Mouse (Mus musculus) limb, embryonic 12.5 days (tissue): ENCODE measurements at regions not wholly inside any gene's neighbourhood (a gene's known extent, or its start where the extent isn't known, plus 50 kb on each side); places are given as distances from the start of the nearest gene placed in this dataset.

ENCODE experiments used
- ATAC-seq: fragments of 200-750 bp; cut with Nextera tagmentation; 2 replicates; pipeline ENCODE4 v1.8.0; 2017; ENCODE audit warnings: low read depth, moderate TSS enrichment; ENCODE audit not compliant: insufficient number of reproducible peaks, insufficient read depth, low FRiP score, low TSS enrichment
- H3K27ac ChIP-seq: fragments of 300-500 bp; sonication (generic); 2 replicates; pipeline ENCODE4 v1.5.1; 2016; ENCODE audit warnings: mild to moderate bottlenecking, moderate library complexity
- H3K27me3 ChIP-seq: fragments of 300-500 bp; sonication (generic); 2 replicates; pipeline ENCODE4 v1.6.1; 2016; ENCODE audit warnings: mild to moderate bottlenecking, moderate library complexity
- H3K36me3 ChIP-seq: fragments of 300-500 bp; sonication (generic); 2 replicates; pipeline ENCODE4 v1.6.1; 2016; ENCODE audit warnings: mild to moderate bottlenecking, moderate library complexity
- H3K4me1 ChIP-seq: fragments of 300-500 bp; sonication (generic); replicated peaks from 2 replicates; pipeline ENCODE4 v1.6.1; 2016
- H3K4me2 ChIP-seq: fragments of 300-500 bp; sonication (generic); 2 replicates; pipeline ENCODE4 v1.6.1; 2016; ENCODE audit warnings: mild to moderate bottlenecking, moderate library complexity
- H3K4me3 ChIP-seq: fragments of 300-500 bp; sonication (generic); replicated peaks from 2 replicates; pipeline ENCODE4 v1.5.1; 2016; ENCODE audit warnings: mild to moderate bottlenecking
- H3K9ac ChIP-seq: fragments of 300-500 bp; sonication (generic); replicated peaks from 2 replicates; pipeline ENCODE4 v1.6.1; 2016; ENCODE audit warnings: mild to moderate bottlenecking, moderate library complexity
- H3K9me3 ChIP-seq: fragments of 300-500 bp; sonication (generic); 2 replicates; pipeline ENCODE4 v1.6.1; 2016; ENCODE audit warnings: mild to moderate bottlenecking, moderate library complexity
- WGBS: fragments of 180-500 bp; shearing (Covaris S2); methylation state at CpG from one replicate; pipeline ENCODE4 v1.1.7; 2016; 5-methylcytosine and 5-hydroxymethylcytosine counted together

- H3K9me3 ChIP-seq = no peaks in the 10 kb centered on the region
- H3K27ac ChIP-seq = no peak overlapping the region
- 84% methylated on average over 6 of the region's 6 CpGs for WGBS
- no peak overlapping the region for H3K4me3 ChIP-seq
- H3K27me3 ChIP-seq = no peaks in the 10 kb centered on the region
- peaks cover 16% of the 10 kb centered on the region for H3K4me1 ChIP-seq
- H3K4me2 ChIP-seq = no peak overlapping the region
- H3K9ac ChIP-seq = no peak overlapping the region
- ATAC-seq = no peak
- no peaks in the 10 kb centered on the region for H3K36me3 ChIP-seq
Measured at GRCm38 (mm10) chr6:93392402-93392801, 449.1 kb upstream of the Adamts9 start.

- Histone ChIP-seq H3K27me3 (no peaks in the 10 kb centered on the region), H3K4me1 (peaks cover 13% of the 10 kb centered on the region), H3K9ac (no peak overlapping the region), H3K27ac (no peak overlapping the region), H3K4me3 (no peak overlapping the region), H3K36me3 (no peaks in the 10 kb centered on the region), H3K4me2 (no peak overlapping the region), H3K9me3 (no peaks in the 10 kb centered on the region)
- no peak for ATAC-seq
- WGBS = 33% methylated on average over 5 of the region's 5 CpGs
Measured at GRCm38 (mm10) chr6:93391166-93391565, 447.9 kb upstream of the Adamts9 start.

- no peaks in the 10 kb centered on the region for H3K27me3 ChIP-seq
- no peaks in the 10 kb centered on the region; the same call in 1 of the 2 replicates for H3K4me1 ChIP-seq
- H3K4me2 ChIP-seq = no peak overlapping the region
- no peak overlapping the region for H3K9ac ChIP-seq
- H3K36me3 ChIP-seq = no peaks in the 10 kb centered on the region
- WGBS = 87% methylated on average over 6 of the region's 6 CpGs
- no peak overlapping the region for H3K27ac ChIP-seq
- H3K4me3 ChIP-seq = no peak overlapping the region
- no peak for ATAC-seq
- H3K9me3 ChIP-seq = no peaks in the 10 kb centered on the region
Measured at GRCm38 (mm10) chr6:93371341-93371740, 428.0 kb upstream of the Adamts9 start.

- ATAC-seq = no peak
- WGBS = 66% methylated on average over 4 of the region's 4 CpGs
- no peaks in the 10 kb centered on the region for H3K4me1 ChIP-seq
Measured at GRCm38 (mm10) chr6:93363846-93364245, 420.6 kb upstream of the Adamts9 start.

GRCm38 (mm10) chr6:93353353-93354125 is 410.2 kb upstream of the Adamts9 start:
- Histone ChIP-seq H3K9ac (no peak overlapping the region), H3K27ac (no peak overlapping the region), H3K27me3 (no peaks in the 10 kb centered on the region), H3K4me1 (no peaks in the 10 kb centered on the region), H3K4me3 (no peak overlapping the region), H3K9me3 (no peaks in the 10 kb centered on the region), H3K36me3 (no peaks in the 10 kb centered on the region), H3K4me2 (no peak overlapping the region)
- 86% methylated on average over 12 of the region's 12 CpGs for WGBS
- ATAC-seq = no peak

More at GRCm38 (mm10) chr6:93363846-93364245, 420.6 kb upstream of the Adamts9 start:
- Histone ChIP-seq H3K4me3 (no peak overlapping the region), H3K27me3 (no peaks in the 10 kb centered on the region), H3K36me3 (no peaks in the 10 kb centered on the region), H3K27ac (no peak overlapping the region), H3K9me3 (no peaks in the 10 kb centered on the region), H3K4me2 (no peak overlapping the region), H3K9ac (no peak overlapping the region)

GRCm38 (mm10) chr6:93349936-93350700 is 406.8 kb upstream of the Adamts9 start:
- H3K4me1 ChIP-seq = no peaks in the 10 kb centered on the region
- no peak overlapping the region for H3K9ac ChIP-seq
- no peak overlapping the region for H3K4me2 ChIP-seq
- 76% methylated on average over 7 of the region's 7 CpGs for WGBS
- H3K9me3 ChIP-seq = no peaks in the 10 kb centered on the region
- ATAC-seq = no peak
- H3K4me3 ChIP-seq = no peak overlapping the region
- H3K27ac ChIP-seq = no peak overlapping the region
- H3K27me3 ChIP-seq = no peaks in the 10 kb centered on the region
- no peaks in the 10 kb centered on the region for H3K36me3 ChIP-seq

GRCm38 (mm10) chr6:93348141-93348540 is 404.8 kb upstream of the Adamts9 start:
- Histone ChIP-seq H3K9me3 (no peaks in the 10 kb centered on the region), H3K4me2 (no peak overlapping the region), H3K36me3 (no peaks in the 10 kb centered on the region), H3K4me3 (no peak overlapping the region), H3K27ac (no peak overlapping the region), H3K9ac (no peak overlapping the region), H3K4me1 (no peaks in the 10 kb centered on the region), H3K27me3 (no peaks in the 10 kb centered on the region)
- ATAC-seq = no peak
- 86% methylated on average over 3 of the region's 3 CpGs for WGBS

- H3K4me3 ChIP-seq = no peak overlapping the region
- H3K36me3 ChIP-seq = no peaks in the 10 kb centered on the region
- H3K27ac ChIP-seq = no peak overlapping the region
- H3K9ac ChIP-seq = no peak overlapping the region
- H3K9me3 ChIP-seq = no peaks in the 10 kb centered on the region
- H3K4me1 ChIP-seq = no peaks in the 10 kb centered on the region
- no peak for ATAC-seq
- WGBS = 64% methylated on average over 2 of the region's 2 CpGs
- H3K27me3 ChIP-seq = no peaks in the 10 kb centered on the region
- H3K4me2 ChIP-seq = no peak overlapping the region
Measured at GRCm38 (mm10) chr6:93328683-93329082, 385.4 kb upstream of the Adamts9 start.

GRCm38 (mm10) chr6:93327930-93328329 is 384.6 kb upstream of the Adamts9 start:
- Histone ChIP-seq H3K36me3 (no peaks in the 10 kb centered on the region), H3K27me3 (no peaks in the 10 kb centered on the region), H3K9ac (no peak overlapping the region), H3K27ac (no peak overlapping the region), H3K4me1 (no peaks in the 10 kb centered on the region), H3K4me2 (no peak overlapping the region), H3K9me3 (no peaks in the 10 kb centered on the region), H3K4me3 (no peak overlapping the region)
- ATAC-seq = no peak
- WGBS = 83% methylated on average over 1 of the region's 1 CpGs

GRCm38 (mm10) chr6:93323881-93324280 is 380.6 kb upstream of the Adamts9 start:
- no peak overlapping the region for H3K4me3 ChIP-seq
- H3K36me3 ChIP-seq = no peaks in the 10 kb centered on the region
- 77% methylated on average over 3 of the region's 3 CpGs for WGBS
- H3K4me1 ChIP-seq = no peaks in the 10 kb centered on the region
- no peak overlapping the region for H3K4me2 ChIP-seq
- H3K27me3 ChIP-seq = no peaks in the 10 kb centered on the region
- no peak overlapping the region for H3K9ac ChIP-seq
- H3K9me3 ChIP-seq = no peaks in the 10 kb centered on the region
- H3K27ac ChIP-seq = no peak overlapping the region
- ATAC-seq = no peak

- 81% methylated on average over 5 of the region's 5 CpGs for WGBS
- no peaks in the 10 kb centered on the region for H3K27me3 ChIP-seq
- H3K9ac ChIP-seq = no peak overlapping the region
- H3K4me1 ChIP-seq = no peaks in the 10 kb centered on the region
- H3K4me3 ChIP-seq = no peak overlapping the region
- no peak overlapping the region for H3K27ac ChIP-seq
- H3K9me3 ChIP-seq = no peaks in the 10 kb centered on the region
- H3K36me3 ChIP-seq = no peaks in the 10 kb centered on the region
- H3K4me2 ChIP-seq = no peak overlapping the region
- no peak for ATAC-seq
Measured at GRCm38 (mm10) chr6:93314625-93315024, 371.3 kb upstream of the Adamts9 start.
